Mouse (Mus musculus): ENCODE data around the gene Ninj1. TPM values are rescaled to one million over a fixed set of nuclear protein-coding genes. Genes with fewer than 3 reads are reported as not detected.
A peak's percentile ranks its signal among the peaks of the same experiment; 100 is the strongest.

The Ninj1 gene
- polyA plus RNA-seq, 1 experiment from 2014 or later: 65.0 TPM

- H3K27ac ChIP-seq (replicated peaks; ENCODE audit: low read depth, low read length): no peak overlapping the region
- H3K27me3 ChIP-seq (replicated peaks; ENCODE audit: control insufficient read depth, insufficient read depth, low read length): no peaks in the 10 kb centered on the region
- ATAC-seq (ENCODE audit: low read depth): no peak
- no peak overlapping the region for H3K4me2 ChIP-seq (ENCODE audit: low read depth, low read length)
- H3K9me3 ChIP-seq (ENCODE audit: control insufficient read depth, low read length): no peaks in the 10 kb centered on the region
- H3K4me3 ChIP-seq (ENCODE audit: low read depth, low read length): no peak overlapping the region
- 87% methylated on average over 5 of the region's 5 CpGs for WGBS
- DNase-seq (ENCODE audit: low spot score): no peak
- H3K4me1 ChIP-seq (ENCODE audit: control insufficient read depth, insufficient read depth, low read length): peaks cover 7% of the 10 kb centered on the region; the same call in 1 of the 2 replicates
- no peak overlapping the region for H3K9ac ChIP-seq (ENCODE audit: low read depth, low read length)
- H3K36me3 ChIP-seq (ENCODE audit: control insufficient read depth, insufficient read depth, low read length): peaks cover 15% of the 10 kb centered on the region; the same call in 1 of the 2 replicates
Measured at GRCm38 (mm10) chr13:49196211-49196610, 8.9 kb downstream of the Ninj1 start.

GRCm38 (mm10) chr13:49196766-49197165 lies 9.5 kb downstream of the Ninj1 start:
- Histone ChIP-seq H3K9me3 (ENCODE audit: control insufficient read depth, low read length) (no peaks in the 10 kb centered on the region), H3K4me2 (ENCODE audit: low read depth, low read length) (no peak overlapping the region), H3K4me1 (ENCODE audit: control insufficient read depth, insufficient read depth, low read length) (peaks cover 1% of the 10 kb centered on the region; the same call in 1 of the 2 replicates), H3K36me3 (ENCODE audit: control insufficient read depth, insufficient read depth, low read length) (peaks cover 15% of the 10 kb centered on the region; the same call in 1 of the 2 replicates), H3K4me3 (ENCODE audit: low read depth, low read length) (no peak overlapping the region), H3K9ac (ENCODE audit: low read depth, low read length) (no peak overlapping the region), H3K27ac (replicated peaks; ENCODE audit: low read depth, low read length) (no peak overlapping the region), H3K27me3 (replicated peaks; ENCODE audit: control insufficient read depth, insufficient read depth, low read length) (no peaks in the 10 kb centered on the region)
- ATAC-seq (ENCODE audit: low read depth) (no peak), DNase-seq (ENCODE audit: low spot score) (no peak)
- 67% methylated on average over 6 of the region's 6 CpGs for WGBS

- WGBS: 82% methylated on average over 9 of the region's 9 CpGs
- no peak overlapping the region for H3K4me2 ChIP-seq (ENCODE audit: low read depth, low read length)
- H3K9ac ChIP-seq (ENCODE audit: low read depth, low read length): no peak overlapping the region
- no peaks in the 10 kb centered on the region for H3K9me3 ChIP-seq (ENCODE audit: control insufficient read depth, low read length)
- H3K27ac ChIP-seq (replicated peaks; ENCODE audit: low read depth, low read length): no peak overlapping the region
- no peak overlapping the region for H3K4me3 ChIP-seq (ENCODE audit: low read depth, low read length)
- ATAC-seq (ENCODE audit: low read depth) (no peak), DNase-seq (ENCODE audit: low spot score) (no peak)
- H3K4me1 ChIP-seq (ENCODE audit: control insufficient read depth, insufficient read depth, low read length): no peaks in the 10 kb centered on the region
- no peaks in the 10 kb centered on the region for H3K27me3 ChIP-seq (replicated peaks; ENCODE audit: control insufficient read depth, insufficient read depth, low read length)
- H3K36me3 ChIP-seq (ENCODE audit: control insufficient read depth, insufficient read depth, low read length): peaks cover 33% of the 10 kb centered on the region
Measured at GRCm38 (mm10) chr13:49198734-49199133, 11.4 kb downstream of the Ninj1 start.

GRCm38 (mm10) chr13:49199891-49200290 lies 12.6 kb downstream of the Ninj1 start:
- DNase-seq (ENCODE audit: low spot score): no peak
- no peak for ATAC-seq (ENCODE audit: low read depth)
- Histone ChIP-seq H3K27ac (replicated peaks; ENCODE audit: low read depth, low read length) (no peak overlapping the region), H3K4me2 (ENCODE audit: low read depth, low read length) (no peak overlapping the region), H3K9me3 (ENCODE audit: control insufficient read depth, low read length) (no peaks in the 10 kb centered on the region), H3K36me3 (ENCODE audit: control insufficient read depth, insufficient read depth, low read length) (peaks cover 35% of the 10 kb centered on the region), H3K4me3 (ENCODE audit: low read depth, low read length) (no peak overlapping the region), H3K27me3 (replicated peaks; ENCODE audit: control insufficient read depth, insufficient read depth, low read length) (no peaks in the 10 kb centered on the region), H3K4me1 (ENCODE audit: control insufficient read depth, insufficient read depth, low read length) (no peaks in the 10 kb centered on the region), H3K9ac (ENCODE audit: low read depth, low read length) (no peak overlapping the region)
- 93% methylated on average over 7 of the region's 7 CpGs for WGBS

- WGBS: 86% methylated on average over 13 of the region's 13 CpGs
- Histone ChIP-seq H3K4me2 (ENCODE audit: low read depth, low read length) (no peak overlapping the region), H3K27me3 (replicated peaks; ENCODE audit: control insufficient read depth, insufficient read depth, low read length) (no peaks in the 10 kb centered on the region), H3K27ac (replicated peaks; ENCODE audit: low read depth, low read length) (no peak overlapping the region), H3K36me3 (ENCODE audit: control insufficient read depth, insufficient read depth, low read length) (peaks cover 29% of the 10 kb centered on the region), H3K9me3 (ENCODE audit: control insufficient read depth, low read length) (no peaks in the 10 kb centered on the region), H3K9ac (ENCODE audit: low read depth, low read length) (no peak overlapping the region), H3K4me3 (ENCODE audit: low read depth, low read length) (no peak overlapping the region), H3K4me1 (ENCODE audit: control insufficient read depth, insufficient read depth, low read length) (no peaks in the 10 kb centered on the region)
- DNase-seq (ENCODE audit: low spot score) (no peak), ATAC-seq (ENCODE audit: low read depth) (no peak)
Measured at GRCm38 (mm10) chr13:49200688-49201087, 13.4 kb downstream of the Ninj1 start.

GRCm38 (mm10) chr13:49202556-49202955 lies 15.3 kb downstream of the Ninj1 start:
- WGBS: 88% methylated on average over 7 of the region's 7 CpGs
- H3K4me2 ChIP-seq (ENCODE audit: low read depth, low read length): no peak overlapping the region
- no peaks in the 10 kb centered on the region for H3K27me3 ChIP-seq (replicated peaks; ENCODE audit: control insufficient read depth, insufficient read depth, low read length)
- DNase-seq (ENCODE audit: low spot score) (no peak), ATAC-seq (ENCODE audit: low read depth) (no peak)
- H3K4me3 ChIP-seq (ENCODE audit: low read depth, low read length): no peak overlapping the region
- H3K4me1 ChIP-seq (ENCODE audit: control insufficient read depth, insufficient read depth, low read length): no peaks in the 10 kb centered on the region
- no peak overlapping the region for H3K9ac ChIP-seq (ENCODE audit: low read depth, low read length)
- H3K36me3 ChIP-seq (ENCODE audit: control insufficient read depth, insufficient read depth, low read length): peaks cover 26% of the 10 kb centered on the region
- no peaks in the 10 kb centered on the region for H3K9me3 ChIP-seq (ENCODE audit: control insufficient read depth, low read length)
- H3K27ac ChIP-seq (replicated peaks; ENCODE audit: low read depth, low read length): no peak overlapping the region

GRCm38 (mm10) chr13:49205381-49205998 lies 18.2 kb downstream of the Ninj1 start:
- peak; percentile 55 for ATAC-seq (ENCODE audit: low read depth)
- Histone ChIP-seq H3K27ac (replicated peaks; ENCODE audit: low read depth, low read length) (no peak overlapping the region), H3K4me1 (ENCODE audit: control insufficient read depth, insufficient read depth, low read length) (no peaks in the 10 kb centered on the region), H3K4me2 (ENCODE audit: low read depth, low read length) (no peak overlapping the region), H3K9ac (ENCODE audit: low read depth, low read length) (no peak overlapping the region), H3K27me3 (replicated peaks; ENCODE audit: control insufficient read depth, insufficient read depth, low read length) (no peaks in the 10 kb centered on the region), H3K4me3 (ENCODE audit: low read depth, low read length) (no peak overlapping the region), H3K36me3 (ENCODE audit: control insufficient read depth, insufficient read depth, low read length) (peaks cover 31% of the 10 kb centered on the region), H3K9me3 (ENCODE audit: control insufficient read depth, low read length) (no peaks in the 10 kb centered on the region)
- DNase-seq (ENCODE audit: low spot score): peak; percentile 68
- 32% methylated on average over 13 of the region's 13 CpGs for WGBS

- Histone ChIP-seq H3K4me2 (ENCODE audit: low read depth, low read length) (no peak overlapping the region), H3K4me1 (ENCODE audit: control insufficient read depth, insufficient read depth, low read length) (0 out of 2 replicates have a peak, but pooled peaks cover 2% of the 10 kb centered on the region), H3K27ac (replicated peaks; ENCODE audit: low read depth, low read length) (no peak overlapping the region), H3K9ac (ENCODE audit: low read depth, low read length) (no peak overlapping the region), H3K27me3 (replicated peaks; ENCODE audit: control insufficient read depth, insufficient read depth, low read length) (no peaks in the 10 kb centered on the region), H3K4me3 (ENCODE audit: low read depth, low read length) (no peak overlapping the region), H3K9me3 (ENCODE audit: control insufficient read depth, low read length) (no peaks in the 10 kb centered on the region), H3K36me3 (ENCODE audit: control insufficient read depth, insufficient read depth, low read length) (peaks cover 31% of the 10 kb centered on the region)
- 94% methylated on average over 2 of the region's 2 CpGs for WGBS
- DNase-seq (ENCODE audit: low spot score) (no peak), ATAC-seq (ENCODE audit: low read depth) (no peak)
Measured at GRCm38 (mm10) chr13:49206341-49206740, 19.1 kb downstream of the Ninj1 start.

- no peaks in the 10 kb centered on the region for H3K27me3 ChIP-seq (replicated peaks; ENCODE audit: control insufficient read depth, insufficient read depth, low read length)
- H3K9ac ChIP-seq (ENCODE audit: low read depth, low read length): no peak overlapping the region
- peaks cover 10% of the 10 kb centered on the region; the same call in 1 of the 2 replicates for H3K36me3 ChIP-seq (ENCODE audit: control insufficient read depth, insufficient read depth, low read length)
- H3K4me1 ChIP-seq (ENCODE audit: control insufficient read depth, insufficient read depth, low read length): peaks cover 16% of the 10 kb centered on the region; the same call in 1 of the 2 replicates
- ATAC-seq (ENCODE audit: low read depth) (no peak), DNase-seq (ENCODE audit: low spot score) (no peak)
- no peak overlapping the region for H3K4me3 ChIP-seq (ENCODE audit: low read depth, low read length)
- H3K4me2 ChIP-seq (ENCODE audit: low read depth, low read length): no peak overlapping the region
- WGBS: 51% methylated on average over 7 of the region's 7 CpGs
- H3K27ac ChIP-seq (replicated peaks; ENCODE audit: low read depth, low read length): no peak overlapping the region
- no peaks in the 10 kb centered on the region for H3K9me3 ChIP-seq (ENCODE audit: control insufficient read depth, low read length)
Measured at GRCm38 (mm10) chr13:49209306-49209705, 22.0 kb downstream of the Ninj1 start.

All from embryonic facial prominence, embryonic 14.5 days (tissue).